Mouse (Mus musculus) MEL (cell line): Measurements from ENCODE around the gene Mdk. TPM values are rescaled to one million over a fixed set of nuclear protein-coding genes. Genes with fewer than 3 reads are reported as not detected.
A peak's percentile ranks its signal among the peaks of the same experiment; 100 is the strongest.

ENCODE experiments used
- DNase-seq: peaks from one replicate; pipeline ENCODE4 v3.0.0; 2011; ENCODE audit warnings: low read depth, low spot score
- H3K27ac ChIP-seq: 2 replicates; pipeline ENCODE4 v1.5.1; 2012; ENCODE audit warnings: low read depth, mild to moderate bottlenecking, control low read depth, low read length, moderate library complexity; ENCODE audit not compliant: control insufficient read depth
- H3K27me3 ChIP-seq, 2 experiments: fragments of 150-350 bp in 1 of 2; sonication (generic) in 1 of 2; 2 replicates each; pipeline ENCODE4 v1.6.1; 2012; ENCODE audit warnings: low read length in 2 of 2, mild to moderate bottlenecking in 2 of 2, improper control_type of control experiment in 1 of 2, moderate library complexity in 1 of 2; ENCODE audit not compliant: insufficient read depth in 2 of 2, control insufficient read depth in 1 of 2
- H3K36me3 ChIP-seq, 2 experiments: 2 replicates each; pipeline ENCODE4 v1.6.1; 2012 to 2014; ENCODE audit warnings: low read length in 2 of 2, improper control_type of control experiment in 1 of 2, inconsistent platforms in 1 of 2, mild to moderate bottlenecking in 1 of 2; ENCODE audit not compliant: insufficient read depth in 2 of 2, control insufficient read depth in 1 of 2
- H3K4me1 ChIP-seq, 2 experiments: fragments of 150-350 bp in 1 of 2; sonication (generic) in 1 of 2; 2 replicates each; pipeline ENCODE4 v1.6.1; 2012; ENCODE audit warnings: low read length in 2 of 2, improper control_type of control experiment in 1 of 2, mild to moderate bottlenecking in 1 of 2; ENCODE audit not compliant: insufficient read depth in 2 of 2, control insufficient read depth in 1 of 2
- H3K4me3 ChIP-seq, 2 experiments: fragments of 150-350 bp in 1 of 2; sonication (generic) in 1 of 2; 2 replicates each; pipeline ENCODE4 v1.5.1; 2012; ENCODE audit warnings: low read depth in 2 of 2, low read length in 2 of 2, mild to moderate bottlenecking in 2 of 2, moderate library complexity in 2 of 2, control low read depth in 1 of 2, improper control_type of control experiment in 1 of 2; ENCODE audit not compliant: control insufficient read depth in 1 of 2, insufficient read depth in 1 of 2
- H3K79me2 ChIP-seq: 2 replicates; pipeline ENCODE4 v1.6.1; 2012; ENCODE audit warnings: mild to moderate bottlenecking, low read length, moderate library complexity; ENCODE audit not compliant: control insufficient read depth, poor library complexity, insufficient read depth
- H3K9ac ChIP-seq: 2 replicates; pipeline ENCODE4 v1.6.1; 2012; ENCODE audit warnings: low read depth, mild to moderate bottlenecking, control low read depth, low read length, moderate library complexity; ENCODE audit not compliant: control insufficient read depth, poor library complexity, severe bottlenecking
- H3K9me3 ChIP-seq: fragments of 150-350 bp; sonication (generic); replicated peaks from 2 replicates; pipeline ENCODE4 v1.6.1; 2012; ENCODE audit warnings: mild to moderate bottlenecking, low read length, improper control_type of control experiment, moderate library complexity; ENCODE audit not compliant: insufficient read depth
- BHLHE40 ChIP-seq: IDR thresholded peaks from 2 replicates; pipeline ENCODE4 v1.6.1; 2012; ENCODE audit warnings: low read depth, mild to moderate bottlenecking, inconsistent platforms, low read length, improper control_type of control experiment, borderline replicate concordance
- CHD1 ChIP-seq: IDR thresholded peaks from 2 replicates; pipeline ENCODE4 v1.6.1; 2012; ENCODE audit warnings: low read depth, mild to moderate bottlenecking, inconsistent platforms, low read length, improper control_type of control experiment
- CHD2 ChIP-seq: IDR thresholded peaks from 2 replicates; pipeline ENCODE4 v1.6.1; 2011; ENCODE audit warnings: low read length, improper control_type of control experiment
- CTCF ChIP-seq, 3 experiments: IDR thresholded peaks in 2 of 3; conservative IDR thresholded peaks in 1 of 3; 2 replicates each; pipeline ENCODE4 v1.5.1; 2011 to 2012; ENCODE audit warnings: low read length in 3 of 3, low read depth in 2 of 3, mild to moderate bottlenecking in 2 of 3, improper control_type of control experiment in 1 of 3, inconsistent platforms in 1 of 3, mixed read lengths in 1 of 3, moderate library complexity in 1 of 3; ENCODE audit not compliant: control insufficient read depth in 1 of 3, insufficient read depth in 1 of 3, poor library complexity in 1 of 3, severe bottlenecking in 1 of 3
- E2F4 ChIP-seq: IDR thresholded peaks from 2 replicates; pipeline ENCODE4 v1.6.1; 2011; ENCODE audit warnings: low read depth, low read length, improper control_type of control experiment, borderline replicate concordance
- ELF1 ChIP-seq: IDR thresholded peaks from 2 replicates; pipeline ENCODE4 v1.6.1; 2014; ENCODE audit warnings: low read depth, mild to moderate bottlenecking, inconsistent platforms, low read length, improper control_type of control experiment, moderate library complexity
- EP300 ChIP-seq, 2 experiments: IDR thresholded peaks; 2 replicates each; pipeline ENCODE4 v1.6.1; 2011; ENCODE audit warnings: improper control_type of control experiment in 2 of 2, low read length in 2 of 2, low read depth in 1 of 2, mild to moderate bottlenecking in 1 of 2
- GABPA ChIP-seq: IDR thresholded peaks from 2 replicates; pipeline ENCODE4 v1.6.1; 2012; ENCODE audit warnings: low read depth, mild to moderate bottlenecking, inconsistent platforms, low read length, improper control_type of control experiment, moderate library complexity
- GATA1 ChIP-seq: IDR thresholded peaks from 2 replicates; pipeline ENCODE4 v1.6.1; 2011; ENCODE audit warnings: low read depth, low read length, improper control_type of control experiment
- HCFC1 ChIP-seq: IDR thresholded peaks from 2 replicates; pipeline ENCODE4 v1.6.1; 2012; ENCODE audit warnings: low read depth, mild to moderate bottlenecking, inconsistent platforms, low read length, improper control_type of control experiment, moderate library complexity
- MAFK ChIP-seq: IDR thresholded peaks from 2 replicates; pipeline ENCODE4 v1.6.1; 2011; ENCODE audit warnings: low read depth, mild to moderate bottlenecking, low read length, improper control_type of control experiment, borderline replicate concordance
- MAZ ChIP-seq: IDR thresholded peaks from 2 replicates; pipeline ENCODE4 v1.6.1; 2012; ENCODE audit warnings: low read depth, mild to moderate bottlenecking, inconsistent platforms, low read length, improper control_type of control experiment
- MYB ChIP-seq: IDR thresholded peaks from 2 replicates; pipeline ENCODE4 v1.6.1; 2011; ENCODE audit warnings: mild to moderate bottlenecking, low read depth, low read length, improper control_type of control experiment
- POLR2A ChIP-seq, 2 experiments: IDR thresholded peaks; 2 replicates each; pipeline ENCODE4 v1.6.1; 2011 to 2012; ENCODE audit warnings: low read length in 2 of 2, mild to moderate bottlenecking in 2 of 2, control low read depth in 1 of 2, improper control_type of control experiment in 1 of 2, low read depth in 1 of 2, moderate library complexity in 1 of 2; ENCODE audit not compliant: control insufficient read depth in 1 of 2, insufficient read depth in 1 of 2, poor library complexity in 1 of 2
- POLR2AphosphoS5 ChIP-seq: IDR thresholded peaks from 2 replicates; pipeline ENCODE4 v1.6.1; 2012; ENCODE audit warnings: low read depth, borderline replicate concordance, mild to moderate bottlenecking, inconsistent platforms, low read length, moderate library complexity, mixed read lengths
- RAD21 ChIP-seq: IDR thresholded peaks from 2 replicates; pipeline ENCODE4 v1.6.1; 2011; ENCODE audit warnings: mild to moderate bottlenecking, low read depth, low read length, improper control_type of control experiment
- RCOR1 ChIP-seq: IDR thresholded peaks from 2 replicates; pipeline ENCODE4 v1.6.1; 2012; ENCODE audit warnings: low read depth, mild to moderate bottlenecking, inconsistent platforms, low read length, improper control_type of control experiment
- SMC3 ChIP-seq: IDR thresholded peaks from 2 replicates; pipeline ENCODE4 v1.6.1; 2011; ENCODE audit warnings: low read depth, low read length, improper control_type of control experiment
- USF2 ChIP-seq, 2 experiments: IDR thresholded peaks; 2 replicates each; pipeline ENCODE4 v1.6.1; 2011 to 2012; ENCODE audit warnings: improper control_type of control experiment in 2 of 2, low read length in 2 of 2, borderline replicate concordance in 1 of 2, inconsistent platforms in 1 of 2, low read depth in 1 of 2, mild to moderate bottlenecking in 1 of 2; ENCODE audit not compliant: insufficient read depth in 1 of 2
- ZC3H11A ChIP-seq: IDR thresholded peaks from 2 replicates; pipeline ENCODE4 v1.6.1; 2012; ENCODE audit warnings: low read depth, mild to moderate bottlenecking, inconsistent platforms, low read length, improper control_type of control experiment
- ZKSCAN1 ChIP-seq: IDR thresholded peaks from 2 replicates; pipeline ENCODE4 v1.6.1; 2012; ENCODE audit warnings: low read depth, mild to moderate bottlenecking, inconsistent platforms, low read length, improper control_type of control experiment, moderate library complexity
- ZMIZ1 ChIP-seq: IDR thresholded peaks from 2 replicates; pipeline ENCODE4 v1.6.1; 2012; ENCODE audit warnings: low read depth, mild to moderate bottlenecking, inconsistent platforms, low read length, improper control_type of control experiment, moderate library complexity
- polyA plus RNA-seq, 2 experiments: library from polyadenylated mRNA; stranded (reverse) in 1 of 2; unstranded in 1 of 2; fragments of >175 nt in 1 of 2; fragments of >200 nt in 1 of 2; gene quantifications; 2 replicates each; pipeline versions ENCODE4 v1.2.1 to v1.2.4; 2012; ENCODE audit warnings: low replicate concordance in 2 of 2, low read depth in 1 of 2; ENCODE audit not compliant: insufficient read length in 2 of 2, insufficient read depth in 1 of 2, missing spikeins in 1 of 2
- total RNA-seq: library from RNA; depleted of rRNA; stranded (reverse); fragments of 300-350 nt; gene quantifications from 2 replicates; pipeline ENCODE4 v1.2.3, GENCODE M21; 2012

The Mdk gene
- total and polyA plus RNA-seq, 3 experiments, result 0.19 to 3.4 TPM; not detected in 1

DNA sequence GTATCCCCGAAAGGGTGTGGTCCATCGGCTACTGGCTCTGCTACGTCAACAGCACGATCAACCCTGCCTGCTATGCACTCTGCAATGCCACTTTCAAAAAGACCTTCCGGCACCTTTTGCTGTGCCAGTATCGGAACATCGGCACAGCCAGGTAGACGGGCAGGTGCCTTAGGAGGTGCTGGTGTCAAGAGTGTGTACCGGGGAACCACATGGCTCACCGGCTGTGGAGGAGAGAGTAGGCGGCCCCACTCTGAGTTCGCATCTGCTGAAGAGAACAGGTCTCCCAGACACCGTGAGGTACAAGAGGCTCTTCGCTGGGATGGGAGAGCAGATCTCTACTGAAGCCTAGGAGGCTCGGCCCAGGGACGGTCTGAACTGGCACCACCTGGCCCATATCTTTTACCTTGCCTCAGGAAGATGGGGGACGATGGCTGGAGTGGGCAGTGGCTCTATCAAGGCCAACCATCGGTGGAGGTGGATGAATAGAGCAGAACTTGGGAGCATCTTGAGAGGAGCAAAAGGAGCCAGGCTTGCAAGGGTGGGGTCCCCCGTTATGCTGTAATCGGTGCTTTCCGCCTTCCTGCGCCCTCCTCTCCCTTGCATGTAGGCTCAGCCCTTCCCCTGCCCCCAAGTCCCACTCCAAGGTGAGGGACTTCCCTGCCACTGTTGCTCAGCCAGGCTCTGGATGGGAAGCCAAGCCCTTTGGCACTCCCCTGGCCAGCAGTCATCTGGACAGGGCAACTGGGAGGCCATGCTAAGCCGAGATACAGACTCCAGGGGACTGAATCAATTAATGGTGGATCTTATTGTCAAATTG is 3.4 kb downstream of the Mdk start:
- Histone ChIP-seq H3K27me3 (no peaks in the 10 kb centered on the region), H3K4me3 (no peak overlapping the region), H3K9me3 (no peaks in the 10 kb centered on the region), H3K79me2 (peaks cover 22% of the 10 kb centered on the region), H3K4me1 (peaks cover 3 to 16% of the 10 kb centered on the region in 2 experiments), H3K36me3 (peaks cover 0 to 5% of the 10 kb centered on the region in 2 experiments; a peak in 2 of 4 replicates), H3K27ac (no peak overlapping the region), H3K9ac (no peak overlapping the region)
- TF ChIP-seq RCOR1, result no peak
- no peak for TF ChIP-seq MAFK
- no peak for TF ChIP-seq EP300 (IDR thresholded peaks at IDR 0.05; ENCODE audit: low read depth in 1 of 2, low read length in 2 of 2)
- no peak for TF ChIP-seq MYB
- TF ChIP-seq GABPA, result no peak
- TF ChIP-seq POLR2A (IDR thresholded peaks at IDR 0.05; ENCODE audit: control insufficient read depth in 1 of 2, insufficient read depth in 1 of 2, low read depth in 1 of 2, low read length in 2 of 2, poor library complexity in 1 of 2), result no peak
- no peak for TF ChIP-seq RAD21
- no peak for TF ChIP-seq ELF1
- TF ChIP-seq HCFC1, result no peak
- TF ChIP-seq GATA1, result no peak
- TF ChIP-seq POLR2AphosphoS5, result no peak
- TF ChIP-seq ZMIZ1, result no peak
- TF ChIP-seq ZKSCAN1, result no peak
- no peak for TF ChIP-seq CHD2
- TF ChIP-seq ZC3H11A, result no peak
- no peak for TF ChIP-seq E2F4
- TF ChIP-seq CHD1, result no peak
- no peak for TF ChIP-seq BHLHE40
- TF ChIP-seq USF2 (IDR thresholded peaks at IDR 0.05; ENCODE audit: borderline replicate concordance in 1 of 2, insufficient read depth in 1 of 2, low read depth in 1 of 2, low read length in 2 of 2), result no peak
- no peak for DNase-seq

GRCm38 (mm10) chr2:91927826-91928533 is 4.1 kb downstream of the Mdk start:
- Histone ChIP-seq H3K27ac (no peak overlapping the region), H3K4me1 (peaks cover 3 to 16% of the 10 kb centered on the region in 2 experiments), H3K9me3 (no peaks in the 10 kb centered on the region), H3K36me3 (peaks cover 0 to 5% of the 10 kb centered on the region in 2 experiments; a peak in 2 of 4 replicates), H3K9ac (no peak overlapping the region), H3K79me2 (peaks cover 28% of the 10 kb centered on the region), H3K27me3 (no peaks in the 10 kb centered on the region), H3K4me3 (no peak overlapping the region)
- peak; percentile 62 for TF ChIP-seq SMC3
- no peak for TF ChIP-seq GATA1
- peak; percentile 32 for TF ChIP-seq RAD21
- TF ChIP-seq CTCF (IDR thresholded peaks at IDR 0.05 in 2 of 3, conservative IDR thresholded peaks at IDR 0.05 in 1 of 3; ENCODE audit: control insufficient read depth in 1 of 3, insufficient read depth in 1 of 3, low read depth in 2 of 3, low read length in 3 of 3, poor library complexity in 1 of 3, severe bottlenecking in 1 of 3), result peak; percentile 59 to 90 (median 76)
- 0 out of 2 replicates have a peak, but pooled peaks have one; percentile 19 for TF ChIP-seq MAZ
- peak; percentile 81 for DNase-seq
